Mouse (Mus musculus) mature B cell (primary cell): ENCODE data around the gene Frmpd1.

ENCODE experiments used
- in situ Hi-C: fragments of 300-500 bp; cut with MboI; formaldehyde crosslinking; loops from 2 replicates; pipeline ENCODE4 v1.14.3; 2019

The Frmpd1 gene

GRCm38 (mm10) chr4:45184521-45185330 is at the start of gene Frmpd1:
Gene Frmpd1, plus strand, starts transcription at chr4:45184875.
- in situ Hi-C loops, result no loop called here

GRCm38 (mm10) chr4:45137636-45138035 is 47.0 kb upstream of the Frmpd1 start:
- in situ Hi-C loops, result no loop called here

GRCm38 (mm10) chr4:45141835-45142234 is 42.8 kb upstream of the Frmpd1 start:
- in situ Hi-C loops, result no loop called here

GRCm38 (mm10) chr4:45142411-45142810 is 42.3 kb upstream of the Frmpd1 start:
- in situ Hi-C loops, result no loop called here

- in situ Hi-C loops, result no loop called here
Measured at GRCm38 (mm10) chr4:45143005-45143404, 41.7 kb upstream of the Frmpd1 start.

- in situ Hi-C loops, result no loop called here
Measured at GRCm38 (mm10) chr4:45156433-45156832, 28.2 kb upstream of the Frmpd1 start.

GRCm38 (mm10) chr4:45158608-45159007 is 26.1 kb upstream of the Frmpd1 start:
- in situ Hi-C loops, result no loop called here

GRCm38 (mm10) chr4:45160773-45161172 is 23.9 kb upstream of the Frmpd1 start:
- in situ Hi-C loops, result no loop called here

GRCm38 (mm10) chr4:45163711-45164110 is 21.0 kb upstream of the Frmpd1 start:
- in situ Hi-C loops, result no loop called here

- in situ Hi-C loops, result no loop called here
Measured at GRCm38 (mm10) chr4:45165477-45165876, 19.2 kb upstream of the Frmpd1 start.

GRCm38 (mm10) chr4:45165955-45166354 is 18.7 kb upstream of the Frmpd1 start:
- in situ Hi-C loops, result no loop called here

- in situ Hi-C loops, result no loop called here
Measured at GRCm38 (mm10) chr4:45171340-45171739, 13.3 kb upstream of the Frmpd1 start.

- in situ Hi-C loops, result no loop called here
Measured at GRCm38 (mm10) chr4:45183818-45184520, 706 bp upstream of the Frmpd1 start.

- in situ Hi-C loops, result no loop called here
Measured at GRCm38 (mm10) chr4:45185331-45185669, 625 bp downstream of the Frmpd1 start.

GRCm38 (mm10) chr4:45198296-45198695 is 13.6 kb downstream of the Frmpd1 start:
- in situ Hi-C loops, result no loop called here

- in situ Hi-C loops, result no loop called here
Measured at GRCm38 (mm10) chr4:45203283-45203682, 18.6 kb downstream of the Frmpd1 start.

GRCm38 (mm10) chr4:45207444-45207843 is 22.8 kb downstream of the Frmpd1 start:
- in situ Hi-C loops, result no loop called here

GRCm38 (mm10) chr4:45208832-45209363 is 24.2 kb downstream of the Frmpd1 start:
- in situ Hi-C loops, result no loop called here

GRCm38 (mm10) chr4:45212342-45213063 is 27.8 kb downstream of the Frmpd1 start:
- in situ Hi-C loops, result no loop called here

- in situ Hi-C loops, result no loop called here
Measured at GRCm38 (mm10) chr4:45219946-45220345, 35.3 kb downstream of the Frmpd1 start.

GRCm38 (mm10) chr4:45222395-45222794 is 37.7 kb downstream of the Frmpd1 start:
- in situ Hi-C loops, result no loop called here

- in situ Hi-C loops, result no loop called here
Measured at GRCm38 (mm10) chr4:45230263-45230662, 45.6 kb downstream of the Frmpd1 start.
